Mouse (Mus musculus) heart, adult 10 weeks (tissue): ENCODE measurements around the gene Ttc9b. TPM values are rescaled to one million over a fixed set of nuclear protein-coding genes. Genes with fewer than 3 reads are reported as not detected.

Experiments used
- polyA plus RNA-seq: library from polyadenylated mRNA; stranded (reverse); fragments of 350-450 nt; fragmentation: Illumina TruSeq; extraction: RNeasy Lipid Tissue Mini Kit (QIAGEN cat#74804); gene quantifications from one replicate; pipeline ENCODE4 v1.2.3, GENCODE M21; 2014; ENCODE audit warnings: low read depth, low replicate concordance

Ttc9b gene
- not detected for polyA plus RNA-seq

DNA sequence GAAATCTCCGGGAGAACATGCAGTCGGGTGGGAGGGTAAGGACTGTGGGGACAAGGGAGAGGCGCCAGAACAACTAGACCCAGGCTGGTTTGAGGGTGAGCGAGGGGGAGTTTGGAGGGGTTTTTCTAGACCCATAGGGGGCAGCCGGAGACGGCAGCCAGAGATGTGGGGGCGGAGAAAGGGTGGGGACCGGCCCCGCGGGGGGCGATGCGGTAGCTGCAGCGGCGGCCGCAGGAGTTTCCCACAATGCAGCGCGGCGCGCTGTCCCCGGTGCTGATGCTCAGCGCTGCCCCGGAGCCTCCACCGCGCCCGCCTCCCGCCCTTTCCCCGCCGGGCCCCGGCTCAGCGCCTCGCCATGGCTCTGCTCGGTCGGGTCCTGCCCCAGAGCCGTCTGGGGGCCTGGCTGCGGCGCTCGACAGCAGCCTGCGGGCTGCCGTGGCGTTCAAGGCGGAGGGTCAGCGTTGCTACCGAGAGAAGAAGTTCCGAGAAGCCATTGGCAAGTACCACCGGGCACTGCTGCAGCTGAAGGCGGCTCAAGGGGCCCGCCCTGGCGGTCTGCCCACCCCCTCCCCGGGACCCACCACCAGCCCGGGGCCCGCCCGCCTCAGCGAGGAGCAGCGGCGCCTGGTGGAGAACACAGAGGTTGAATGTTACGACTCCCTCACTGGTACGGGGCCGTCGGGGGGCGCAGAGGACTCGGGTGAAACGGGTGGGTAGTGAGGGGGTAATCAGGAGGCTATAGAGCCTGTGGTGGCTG, at the start of gene Ttc9b:
Gene Ttc9b, plus strand, starts transcription at position 235 of the 757 bp plus-strand sequence.

DNA sequence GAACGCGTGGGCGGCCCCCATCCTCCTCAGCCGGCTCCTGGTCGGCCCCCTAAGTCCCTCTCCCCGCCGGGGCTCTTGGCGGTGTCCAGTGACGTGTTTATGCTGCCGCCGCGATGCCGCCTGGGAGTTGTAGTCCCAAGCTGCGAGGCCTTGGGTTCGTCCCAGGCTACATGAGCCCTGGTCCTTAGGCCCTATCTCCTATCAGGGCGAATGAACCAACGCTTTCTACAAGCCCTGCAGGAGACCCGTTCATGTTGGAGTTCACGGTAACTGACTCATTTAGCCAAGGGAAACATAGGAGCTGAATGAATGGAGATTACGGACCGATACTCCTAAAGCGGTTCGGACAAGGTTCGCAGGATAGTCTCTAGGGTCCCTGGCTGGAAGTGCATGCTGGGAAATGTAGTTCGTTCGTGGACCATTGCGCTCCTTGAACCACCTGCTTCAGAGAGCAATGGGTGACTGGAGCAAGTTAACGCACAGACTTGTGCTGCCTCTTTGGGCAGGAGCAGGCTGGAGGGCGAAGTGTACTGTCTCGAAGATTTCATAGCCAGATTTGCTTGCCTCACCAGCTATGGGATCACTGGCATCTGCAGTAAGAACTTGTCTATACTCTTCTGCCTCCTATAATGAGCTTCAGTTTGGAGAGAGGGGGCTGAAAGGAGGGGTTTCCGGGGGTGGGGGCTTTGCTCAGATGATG, 21.0 kb downstream of the Ttc9b start, which contains the start of gene Map3k10:
Gene Map3k10, minus strand, starts transcription at position 77 of the 700 bp plus-strand sequence.

DNA sequence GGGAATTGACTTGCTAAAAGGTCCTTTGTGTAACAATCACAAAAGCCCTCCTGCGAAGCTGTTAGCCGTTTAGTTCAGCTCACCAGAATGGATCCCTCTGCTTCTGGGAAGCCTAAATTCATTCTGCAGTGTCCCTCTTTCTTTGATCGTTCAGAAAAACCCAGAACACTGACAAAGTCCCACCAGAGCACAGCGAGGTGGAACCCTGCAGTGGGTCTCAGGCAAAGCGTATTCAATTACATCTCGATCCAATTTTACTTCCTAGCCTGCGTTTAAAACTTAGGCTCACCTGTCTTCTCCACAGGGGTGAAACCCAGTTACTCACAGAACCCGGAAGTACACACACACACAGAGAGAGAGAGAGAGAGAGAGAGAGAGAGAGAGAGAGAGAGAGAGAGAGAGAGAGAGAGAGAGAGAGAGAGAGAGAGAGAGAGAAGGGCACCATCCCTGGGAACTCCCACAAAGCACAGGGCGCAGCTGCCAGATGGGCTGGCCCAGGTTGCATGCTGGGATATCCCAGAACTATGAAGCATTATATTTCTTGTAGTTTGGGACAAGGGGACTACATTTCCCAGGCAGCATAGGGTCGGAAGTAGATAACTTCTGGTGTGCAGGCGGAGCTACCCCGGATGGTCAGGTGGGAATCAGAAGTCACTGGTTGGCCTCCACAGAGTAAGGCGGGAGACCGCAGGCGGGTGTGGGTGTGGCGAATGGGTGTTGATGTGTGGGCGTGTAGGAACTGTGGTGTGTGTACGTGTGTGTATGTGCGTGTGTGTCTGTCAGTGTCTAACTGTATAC, 35.3 kb downstream of the Ttc9b start, which contains the start of gene Zfp607b:
Gene Zfp607b, plus strand, starts transcription at position 526 of the 798 bp plus-strand sequence.

Other genes starting within 250 kb of the Ttc9b start
- gene Sptbn4, start 206.2 kb upstream of the Ttc9b start, polyA plus RNA-seq, result 0.29 TPM
- 21.6 TPM for gene Blvrb, start 205.9 kb upstream of the Ttc9b start, polyA plus RNA-seq
- 5.5 TPM for gene Sertad3, start 180.1 kb upstream of the Ttc9b start, polyA plus RNA-seq
- gene Sertad1, start 167.0 kb upstream of the Ttc9b start, polyA plus RNA-seq, result 13.5 TPM
- gene Prx, start 154.6 kb upstream of the Ttc9b start, polyA plus RNA-seq, result 0.76 TPM
- gene Hipk4, start 130.6 kb upstream of the Ttc9b start, polyA plus RNA-seq, result not detected
- 25.0 TPM for gene Pld3, start 100.7 kb upstream of the Ttc9b start, polyA plus RNA-seq
- 54.0 TPM for gene 2310022A10Rik, start 100.7 kb upstream of the Ttc9b start, polyA plus RNA-seq
- 171 TPM for gene Akt2, start 62.4 kb upstream of the Ttc9b start, polyA plus RNA-seq
- 13.2 TPM for gene Map3k10, start 20.7 kb downstream of the Ttc9b start, polyA plus RNA-seq
- 1.4 TPM for gene Zfp607b, start 35.4 kb downstream of the Ttc9b start, polyA plus RNA-seq
- 5.9 TPM for gene Zfp60, start 77.5 kb downstream of the Ttc9b start, polyA plus RNA-seq
- 4.1 TPM for gene Zfp626, start 153.3 kb downstream of the Ttc9b start, polyA plus RNA-seq
- gene Zfp59, start 184.7 kb downstream of the Ttc9b start, polyA plus RNA-seq, result 2.9 TPM
- 2.1 TPM for gene Zfp607a, start 203.6 kb downstream of the Ttc9b start, polyA plus RNA-seq